Mouse (Mus musculus) T-helper 17 cell (primary cell): ENCODE data around the gene Mpzl1.
"Not testable (repeated sequence)": the region's sequence is repeated elsewhere in the genome, so short reads cannot be mapped to it uniquely, and the experiment has no call there.

Experiments used
- in situ Hi-C, 2 experiments: fragments of 300-600 bp; cut with MboI, MseI; formaldehyde crosslinking; loops; 1 replicate in 1 of 2; 2 replicates in 1 of 2; pipeline ENCODE4 v1.15.1; 2025; ENCODE audit warnings: high pct_unique_total_duplicates in 2 of 2

The Mpzl1 gene

GRCm38 (mm10) chr1:165634151-165634884, at the start of gene Mpzl1:
TSS of gene Mpzl1 (minus strand) at chr1:165634538.
- in situ Hi-C loops: loop anchor here (5.0 to 10.0 kb wide), 3 partner anchors 47 to 740 kb away; partner anchors contain the start of gene Tada1 (in 1 of the 2)

DNA sequence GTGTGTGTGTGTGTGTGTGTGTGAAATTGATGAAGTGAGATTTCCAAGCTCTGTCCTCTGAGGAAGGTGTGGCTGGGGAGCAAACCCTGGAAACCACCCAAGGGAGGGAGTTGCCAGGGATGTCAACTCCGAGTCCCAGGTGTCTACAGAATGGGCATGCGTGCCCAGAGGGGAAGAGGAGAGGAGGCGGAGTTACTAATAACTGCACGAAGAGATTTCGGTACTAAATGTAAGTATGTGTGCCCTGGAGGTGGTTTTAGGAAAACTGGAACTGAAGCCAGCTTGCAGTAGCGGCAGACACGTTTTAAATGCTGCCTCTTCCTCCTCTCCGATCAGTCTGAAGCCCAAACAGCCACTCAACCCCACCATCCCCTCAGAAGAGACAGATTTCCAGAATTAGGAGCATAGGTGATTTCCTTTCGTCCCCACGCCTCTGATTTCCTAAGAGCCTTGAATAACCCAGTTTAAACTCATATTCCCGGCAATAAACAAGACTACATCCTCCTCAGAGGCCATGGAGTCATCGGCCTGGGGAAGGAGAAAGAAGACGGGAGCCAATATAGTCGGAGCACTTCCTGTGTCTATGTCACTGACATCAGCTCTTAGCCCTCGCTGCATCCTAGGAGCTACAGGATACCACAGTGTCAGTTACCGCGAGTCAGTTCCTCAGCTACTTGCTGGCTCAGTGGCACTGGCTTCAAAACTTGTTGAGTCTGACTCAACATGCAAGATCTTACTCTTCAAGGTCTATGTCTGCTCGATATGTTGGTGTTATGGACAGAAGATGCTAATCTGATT, 47.9 kb upstream of the Mpzl1 start:
- in situ Hi-C loops: no loop called here

DNA sequence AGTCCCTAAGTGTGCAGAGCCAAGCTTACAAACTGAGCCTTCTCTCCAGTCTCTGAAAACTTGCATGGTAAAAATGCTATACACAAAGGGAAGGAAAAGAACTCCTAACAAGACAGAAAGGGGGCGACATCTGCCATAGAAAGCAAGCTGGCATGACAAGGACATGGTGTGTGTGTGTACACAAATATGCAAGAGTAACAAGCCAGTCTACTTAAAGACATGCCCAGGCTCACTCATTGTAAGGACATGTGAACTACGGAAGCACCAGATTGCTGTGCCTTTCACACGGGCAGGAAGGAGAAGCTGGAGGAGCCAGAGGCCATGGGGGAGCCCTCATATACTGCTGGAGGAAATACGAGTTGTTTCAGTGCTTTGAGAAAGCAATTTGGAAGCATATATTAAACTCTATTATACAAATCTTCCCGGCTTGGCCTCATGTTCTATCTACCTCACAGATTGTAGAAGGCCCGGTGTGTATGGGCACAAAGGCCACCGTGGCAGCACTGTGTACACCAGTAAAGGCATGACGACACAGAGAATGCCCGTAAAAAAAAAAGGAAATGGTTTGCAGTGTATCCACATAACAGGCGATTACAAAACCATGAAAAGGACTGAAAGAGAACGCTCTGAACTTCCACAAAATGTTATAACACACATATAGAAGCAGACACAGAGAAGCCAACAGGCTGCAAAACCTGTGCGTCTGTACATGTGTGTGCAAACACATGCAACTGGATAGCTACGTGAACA, 46.9 kb upstream of the Mpzl1 start:
- in situ Hi-C loops: no loop called here

GRCm38 (mm10) chr1:165680086-165680485, 45.7 kb upstream of the Mpzl1 start:
- in situ Hi-C loops: not testable (repeated sequence)

DNA sequence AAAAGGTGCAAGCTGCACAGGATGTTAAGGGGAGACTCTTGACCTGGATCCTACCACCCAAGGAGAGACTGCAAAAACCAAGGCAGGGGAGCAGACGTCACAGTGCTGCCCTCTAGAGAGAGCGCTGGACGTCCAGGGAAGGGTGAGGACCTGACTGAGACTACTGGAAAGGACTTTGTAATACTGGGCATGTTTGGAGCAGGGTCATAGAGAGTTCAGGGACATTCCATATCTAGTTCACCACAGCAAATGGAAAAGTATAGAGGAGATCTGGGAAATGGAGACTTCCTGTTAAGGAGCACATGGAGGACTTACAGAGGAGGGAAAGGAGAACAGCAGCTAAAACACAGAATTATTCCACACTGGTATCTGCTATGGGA, 45.3 kb upstream of the Mpzl1 start:
- in situ Hi-C loops: loop anchor here in 1 of 2 experiments (10.0 kb wide), 1 partner anchor 295 kb away; no protein-coding TSS in a partner anchor

- in situ Hi-C loops: loop anchor here in 1 of 2 experiments (10.0 kb wide), 1 partner anchor 296 kb away; no protein-coding TSS in a partner anchor
Measured at GRCm38 (mm10) chr1:165678861-165679617, 44.7 kb upstream of the Mpzl1 start.

GRCm38 (mm10) chr1:165677558-165677957, 43.2 kb upstream of the Mpzl1 start:
- in situ Hi-C loops: loop anchor here in 1 of 2 experiments (10.0 kb wide), 1 partner anchor 297 kb away; no protein-coding TSS in a partner anchor

DNA sequence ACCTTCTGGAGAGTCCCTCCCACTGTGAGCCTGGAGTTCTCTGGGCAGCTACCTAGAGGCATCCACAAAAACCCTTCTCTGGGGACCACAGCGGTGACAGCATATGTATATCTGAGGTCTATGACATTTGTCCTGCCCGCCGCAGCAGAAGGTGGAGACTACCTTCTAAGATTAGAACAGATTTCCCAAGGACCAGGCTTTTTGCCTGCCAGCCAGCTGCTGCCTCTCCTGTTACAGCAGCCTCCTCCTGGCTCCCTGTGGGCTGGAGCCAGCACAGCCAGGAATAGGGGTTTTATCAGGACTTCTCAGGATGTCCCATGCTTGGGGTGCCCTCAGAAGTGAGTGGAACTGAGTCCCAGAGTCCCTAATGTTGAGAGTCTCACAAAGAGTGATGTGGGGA, 42.7 kb upstream of the Mpzl1 start:
- in situ Hi-C loops: loop anchor here in 1 of 2 experiments (10.0 kb wide), 1 partner anchor 298 kb away; no protein-coding TSS in a partner anchor

GRCm38 (mm10) chr1:165675167-165675566, 40.8 kb upstream of the Mpzl1 start:
- in situ Hi-C loops: loop anchor here in 1 of 2 experiments (10.0 kb wide), 1 partner anchor 300 kb away; no protein-coding TSS in a partner anchor

DNA sequence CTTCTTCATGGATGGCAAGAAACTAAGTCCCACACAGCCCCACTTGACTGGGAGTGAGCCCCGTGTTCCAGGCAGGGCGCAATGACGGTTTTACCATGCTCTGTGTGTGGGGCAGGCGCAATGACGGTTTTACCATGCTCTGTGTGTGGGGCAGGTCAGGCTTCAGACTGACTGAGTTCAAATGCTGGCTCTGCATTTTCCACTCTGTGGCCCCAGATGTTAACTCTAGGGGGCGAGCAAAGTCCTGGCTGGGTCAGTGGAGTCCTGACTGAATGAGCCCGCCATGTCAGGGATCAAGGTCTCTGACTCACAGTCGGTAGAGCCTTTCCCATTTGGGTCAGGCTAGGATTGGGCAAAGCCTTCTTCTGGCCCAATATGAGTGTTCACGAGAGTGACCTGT, 38.0 kb upstream of the Mpzl1 start:
- in situ Hi-C loops: loop anchor here in 1 of 2 experiments (10.0 kb wide), 1 partner anchor 302 kb away; no protein-coding TSS in a partner anchor

DNA sequence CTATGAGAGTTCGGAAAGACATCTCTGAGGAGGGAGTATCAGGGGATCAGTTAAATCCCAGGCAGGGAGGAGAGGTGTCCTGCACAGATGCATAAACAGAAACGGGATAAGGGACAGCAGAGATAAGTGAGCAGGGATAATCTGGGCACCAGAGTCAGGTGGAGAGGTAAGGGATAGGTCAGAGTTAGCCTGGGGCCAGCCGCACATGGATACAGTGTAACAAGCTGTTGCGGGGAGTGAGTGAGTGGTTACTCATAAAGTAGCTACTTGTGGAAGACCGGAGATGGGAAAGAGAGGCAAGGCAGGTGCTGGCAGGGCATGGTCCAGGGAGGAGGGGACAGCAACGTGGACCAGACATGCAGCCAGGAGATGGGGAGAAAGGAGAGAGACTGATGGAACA, 35.7 kb upstream of the Mpzl1 start:
- in situ Hi-C loops: loop anchor here in 1 of 2 experiments (10.0 kb wide), 1 partner anchor 305 kb away; no protein-coding TSS in a partner anchor

- in situ Hi-C loops: no loop called here
Measured at GRCm38 (mm10) chr1:165668904-165669303, 34.6 kb upstream of the Mpzl1 start.

DNA sequence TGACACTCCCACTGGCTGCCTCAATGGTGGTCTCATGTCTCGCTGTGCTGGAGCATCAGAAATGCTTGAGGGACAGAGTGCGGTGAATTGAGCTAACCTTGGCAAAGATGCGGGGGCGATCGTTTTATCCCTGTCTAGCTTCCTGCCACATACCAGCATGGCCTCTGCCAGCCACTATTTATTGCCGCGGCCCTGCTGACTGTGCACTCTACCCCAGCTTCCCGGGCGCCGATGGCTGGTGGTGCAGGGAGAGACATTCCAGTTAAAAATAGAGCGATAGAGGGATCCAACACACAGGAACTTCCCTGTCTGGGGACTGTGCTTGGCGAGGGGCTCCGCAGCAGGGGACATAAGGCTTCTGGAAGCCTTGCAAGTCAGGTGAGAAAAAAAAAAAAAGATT, 33.0 kb upstream of the Mpzl1 start:
- in situ Hi-C loops: no loop called here

GRCm38 (mm10) chr1:165666944-165667343, 32.6 kb upstream of the Mpzl1 start:
- in situ Hi-C loops: no loop called here

- in situ Hi-C loops: no loop called here
Measured at GRCm38 (mm10) chr1:165665758-165666157, 31.4 kb upstream of the Mpzl1 start.

DNA sequence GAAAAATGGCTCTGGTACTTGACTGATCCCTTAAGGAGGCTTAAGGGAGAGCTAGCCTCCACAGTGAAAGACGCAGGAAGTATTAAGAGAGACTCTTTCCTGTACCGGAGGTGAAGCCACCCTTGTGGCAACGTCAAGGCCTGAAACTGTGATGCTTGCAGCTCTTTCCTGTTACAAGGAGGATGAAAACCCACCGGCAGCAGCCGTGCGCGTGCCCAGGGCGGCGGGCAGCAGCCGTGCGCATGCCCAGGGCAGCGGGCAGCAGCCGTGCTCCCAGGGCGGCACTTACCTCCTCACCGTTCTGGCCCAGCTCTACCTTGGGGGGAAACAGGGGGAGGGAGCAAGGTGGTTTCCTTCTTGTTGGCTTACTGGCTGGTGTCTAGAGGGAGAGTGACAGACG, 28.9 kb upstream of the Mpzl1 start:
- in situ Hi-C loops: loop anchor here (5.0 kb wide), 1 partner anchor 74 kb away; no protein-coding TSS in a partner anchor

- in situ Hi-C loops: loop anchor here (5.0 kb wide), 1 partner anchor 75 kb away; no protein-coding TSS in a partner anchor
Measured at GRCm38 (mm10) chr1:165662426-165663192, 28.3 kb upstream of the Mpzl1 start.

GRCm38 (mm10) chr1:165661725-165662124, 27.4 kb upstream of the Mpzl1 start:
- in situ Hi-C loops: loop anchor here (5.0 kb wide), 1 partner anchor 76 kb away; no protein-coding TSS in a partner anchor

DNA sequence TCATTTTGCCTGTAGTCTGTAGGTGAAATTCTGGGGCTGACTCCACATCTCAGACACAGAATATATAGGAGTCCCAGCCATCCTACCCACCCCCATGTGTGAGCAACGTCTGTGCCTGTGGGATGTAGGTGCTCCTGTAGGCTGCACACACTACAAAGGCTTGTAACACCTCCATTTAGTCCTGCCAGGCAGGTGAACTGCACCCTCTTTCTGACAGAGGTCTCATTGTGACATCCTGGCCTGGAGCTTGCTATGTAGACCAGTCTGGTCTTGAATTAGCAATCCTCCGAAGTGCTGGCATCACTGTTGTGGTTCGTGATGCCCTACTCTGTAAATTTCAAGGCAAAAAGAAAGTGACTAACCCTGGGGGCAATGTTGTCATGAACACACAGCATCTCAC, 26.9 kb upstream of the Mpzl1 start:
- in situ Hi-C loops: loop anchor here (5.0 kb wide), 1 partner anchor 76 kb away; no protein-coding TSS in a partner anchor
